Mouse (Mus musculus): Measurements from ENCODE around the gene Nol6.

GRCm38 (mm10) chr4:41151186-41151585 is 26.9 kb upstream of the Nol6 start:
- TF ChIP-seq CTCF (IDR thresholded peaks at IDR 0.05; ENCODE audit: low read depth) (no peak), EP300 (optimal IDR thresholded peaks at IDR 0.05) (no peak)
